Mouse (Mus musculus): ENCODE results near the gene Aktip. TPM values are rescaled to one million over a fixed set of nuclear protein-coding genes. Genes with fewer than 3 reads are reported as not detected.

The Aktip gene
- polyA plus RNA-seq, 1 experiment = 48.4 TPM

DNA sequence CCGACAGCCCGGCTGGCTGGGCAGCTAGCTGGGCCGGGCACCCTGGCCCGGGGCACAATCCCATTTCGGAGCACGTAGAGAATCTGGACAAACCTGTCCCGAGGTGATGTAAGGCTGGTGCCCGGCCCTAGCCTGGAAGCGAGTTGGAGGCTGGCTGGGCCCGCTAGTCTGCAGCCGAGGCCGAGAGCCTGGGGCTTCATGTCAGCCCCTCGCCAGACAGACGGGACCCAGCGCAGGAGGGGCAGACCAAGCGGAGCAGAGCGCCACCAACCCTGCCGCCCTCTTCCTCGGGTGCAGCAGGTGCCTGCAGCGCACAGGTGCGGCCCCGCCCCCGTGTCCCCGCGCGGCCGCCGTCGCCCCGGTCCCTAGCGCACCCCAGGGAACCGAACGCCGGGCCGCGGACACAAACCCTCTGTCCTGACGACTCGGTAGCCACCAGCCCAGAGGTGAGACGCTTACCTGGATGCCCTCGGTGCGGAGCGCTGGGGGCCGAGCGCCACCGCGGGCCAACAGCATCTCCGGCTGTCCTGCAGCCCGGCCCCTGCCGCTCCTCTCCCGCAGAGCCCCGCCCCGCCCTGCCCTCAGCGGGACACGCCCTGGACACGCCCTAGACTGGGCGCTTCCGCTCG is 66.2 kb downstream of the Aktip start:
- Histone ChIP-seq H3K36me3 (ENCODE audit: control insufficient read depth, insufficient read depth, low read length) (peaks cover 3% of the 10 kb centered on the region; the same call in 1 of the 2 replicates), H3K4me1 (ENCODE audit: control insufficient read depth, insufficient read depth, low read length) (peaks cover 7% of the 10 kb centered on the region), H3K27me3 (ENCODE audit: control insufficient read depth, insufficient read depth, low read length) (no peaks in the 10 kb centered on the region), H3K4me3 (ENCODE audit: control insufficient read depth, low read depth, low read length) (peak overlapping the region; percentile 94), H3K27ac (ENCODE audit: control insufficient read depth, insufficient read depth, low read depth, low read length) (peak overlapping the region; percentile 54)
- peak; percentile 52 for TF ChIP-seq POLR2A (IDR thresholded peaks at IDR 0.05; ENCODE audit: control insufficient read depth, low read depth, low read length)
- no peak for TF ChIP-seq CTCF (IDR thresholded peaks at IDR 0.05; ENCODE audit: control insufficient read depth, insufficient read depth, insufficient replicate concordance, low read depth, low read length)

DNA sequence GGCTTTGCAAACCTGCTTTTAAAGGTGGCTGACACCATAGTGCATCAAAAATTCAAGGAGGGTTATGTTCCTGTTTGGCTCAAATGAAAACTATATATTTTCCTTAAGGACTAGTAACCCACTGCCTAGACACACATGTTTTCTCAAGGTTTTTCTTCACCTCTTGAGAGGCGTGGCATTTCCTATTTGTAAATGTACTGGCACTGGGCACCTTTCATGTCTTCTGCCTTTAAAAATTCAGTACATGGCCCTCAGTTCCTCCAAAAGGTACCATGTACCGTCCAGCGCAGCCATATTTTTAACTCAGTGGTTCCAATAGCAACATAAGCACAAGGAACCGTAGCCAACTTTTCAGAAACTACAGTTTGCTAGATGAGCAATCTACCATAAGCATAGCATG is 67.0 kb downstream of the Aktip start:
- Histone ChIP-seq H3K27ac (ENCODE audit: control insufficient read depth, insufficient read depth, low read depth, low read length) (no peak overlapping the region), H3K4me3 (ENCODE audit: control insufficient read depth, low read depth, low read length) (no peak overlapping the region), H3K27me3 (ENCODE audit: control insufficient read depth, insufficient read depth, low read length) (no peaks in the 10 kb centered on the region), H3K36me3 (ENCODE audit: control insufficient read depth, insufficient read depth, low read length) (peaks cover 3% of the 10 kb centered on the region; the same call in 1 of the 2 replicates), H3K4me1 (ENCODE audit: control insufficient read depth, insufficient read depth, low read length) (peaks cover 7% of the 10 kb centered on the region)
- TF ChIP-seq CTCF (IDR thresholded peaks at IDR 0.05; ENCODE audit: control insufficient read depth, insufficient read depth, insufficient replicate concordance, low read depth, low read length) (no peak), POLR2A (IDR thresholded peaks at IDR 0.05; ENCODE audit: control insufficient read depth, low read depth, low read length) (no peak)

DNA sequence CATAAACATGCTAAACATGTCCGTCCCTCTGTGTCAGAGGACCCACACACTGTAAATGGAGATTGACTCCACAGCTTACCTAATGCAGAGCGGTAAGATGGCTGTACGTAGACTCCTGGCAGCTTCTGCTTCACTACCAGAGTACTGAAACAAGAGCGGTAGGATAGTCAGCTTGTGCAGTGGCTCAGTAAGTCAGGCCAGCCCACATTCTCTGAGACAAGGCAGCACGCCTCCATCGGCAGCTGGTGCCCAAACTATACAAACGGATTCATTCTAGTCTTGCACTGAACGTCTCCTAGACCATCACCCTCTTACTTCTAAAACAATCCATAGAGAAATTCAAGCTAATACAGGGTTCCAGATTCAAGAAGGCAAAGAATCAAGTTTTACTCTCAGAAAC is 73.0 kb downstream of the Aktip start:
- no peak overlapping the region for H3K27ac ChIP-seq (ENCODE audit: control insufficient read depth, insufficient read depth, low read depth, low read length)
- H3K4me1 ChIP-seq (ENCODE audit: control insufficient read depth, insufficient read depth, low read length) = no peaks in the 10 kb centered on the region
- TF ChIP-seq POLR2A (IDR thresholded peaks at IDR 0.05; ENCODE audit: control insufficient read depth, low read depth, low read length) (no peak), CTCF (IDR thresholded peaks at IDR 0.05; ENCODE audit: control insufficient read depth, insufficient read depth, insufficient replicate concordance, low read depth, low read length) (no peak)
- H3K36me3 ChIP-seq (ENCODE audit: control insufficient read depth, insufficient read depth, low read length) = peaks cover 5% of the 10 kb centered on the region
- H3K27me3 ChIP-seq (ENCODE audit: control insufficient read depth, insufficient read depth, low read length) = no peaks in the 10 kb centered on the region
- H3K4me3 ChIP-seq (ENCODE audit: control insufficient read depth, low read depth, low read length) = no peak overlapping the region

DNA sequence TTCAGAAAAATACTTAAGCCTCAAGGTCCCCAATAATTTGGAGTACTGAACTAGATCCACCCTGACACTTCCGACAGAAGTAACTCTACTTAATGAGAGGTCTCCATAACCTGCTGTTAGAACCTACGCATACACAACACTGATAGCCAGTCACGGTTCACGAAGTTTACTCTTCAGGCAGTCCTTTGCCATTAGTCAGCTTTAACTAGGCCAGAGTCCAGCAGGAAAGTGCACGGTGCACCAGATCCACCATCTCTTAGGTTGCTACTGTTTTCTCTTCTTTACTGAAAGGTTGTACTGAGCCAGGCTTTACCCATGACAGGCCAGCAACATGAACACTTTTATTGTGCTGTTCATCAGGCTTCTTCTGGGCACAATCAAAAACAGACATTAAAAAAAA is 75.5 kb downstream of the Aktip start:
- Histone ChIP-seq H3K4me1 (ENCODE audit: control insufficient read depth, insufficient read depth, low read length) (no peaks in the 10 kb centered on the region), H3K4me3 (ENCODE audit: control insufficient read depth, low read depth, low read length) (no peak overlapping the region), H3K36me3 (ENCODE audit: control insufficient read depth, insufficient read depth, low read length) (peaks cover 5% of the 10 kb centered on the region), H3K27ac (ENCODE audit: control insufficient read depth, insufficient read depth, low read depth, low read length) (no peak overlapping the region), H3K27me3 (ENCODE audit: control insufficient read depth, insufficient read depth, low read length) (no peaks in the 10 kb centered on the region)
- TF ChIP-seq POLR2A (IDR thresholded peaks at IDR 0.05; ENCODE audit: control insufficient read depth, low read depth, low read length) = no peak
- no peak for TF ChIP-seq CTCF (IDR thresholded peaks at IDR 0.05; ENCODE audit: control insufficient read depth, insufficient read depth, insufficient replicate concordance, low read depth, low read length)

DNA sequence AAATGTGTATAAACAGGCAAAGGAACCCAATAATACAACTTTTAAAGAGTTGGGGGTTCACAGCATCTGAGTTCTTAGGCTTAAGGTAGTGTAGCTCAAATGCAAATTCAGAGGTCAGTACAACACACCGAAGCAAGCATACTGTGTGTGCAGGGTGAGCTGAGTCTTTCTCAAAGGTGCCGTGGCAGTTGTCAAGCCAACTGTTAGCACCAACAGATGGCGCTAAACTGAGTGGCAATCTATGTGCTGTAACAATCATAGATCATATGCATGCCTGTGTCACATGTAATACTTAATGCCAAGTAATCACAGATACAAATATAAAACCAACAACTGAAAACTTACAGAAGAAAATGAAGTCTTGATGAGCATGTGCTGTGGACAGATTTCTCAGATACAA is 81.6 kb downstream of the Aktip start:
- Histone ChIP-seq H3K27me3 (ENCODE audit: control insufficient read depth, insufficient read depth, low read length) (no peaks in the 10 kb centered on the region), H3K4me3 (ENCODE audit: control insufficient read depth, low read depth, low read length) (no peak overlapping the region), H3K4me1 (ENCODE audit: control insufficient read depth, insufficient read depth, low read length) (no peaks in the 10 kb centered on the region; the same call in 1 of the 2 replicates), H3K27ac (ENCODE audit: control insufficient read depth, insufficient read depth, low read depth, low read length) (no peak overlapping the region), H3K36me3 (ENCODE audit: control insufficient read depth, insufficient read depth, low read length) (no peaks in the 10 kb centered on the region)
- TF ChIP-seq POLR2A (IDR thresholded peaks at IDR 0.05; ENCODE audit: control insufficient read depth, low read depth, low read length) (no peak), CTCF (IDR thresholded peaks at IDR 0.05; ENCODE audit: control insufficient read depth, insufficient read depth, insufficient replicate concordance, low read depth, low read length) (no peak; the same call in 1 of the 2 replicates)

DNA sequence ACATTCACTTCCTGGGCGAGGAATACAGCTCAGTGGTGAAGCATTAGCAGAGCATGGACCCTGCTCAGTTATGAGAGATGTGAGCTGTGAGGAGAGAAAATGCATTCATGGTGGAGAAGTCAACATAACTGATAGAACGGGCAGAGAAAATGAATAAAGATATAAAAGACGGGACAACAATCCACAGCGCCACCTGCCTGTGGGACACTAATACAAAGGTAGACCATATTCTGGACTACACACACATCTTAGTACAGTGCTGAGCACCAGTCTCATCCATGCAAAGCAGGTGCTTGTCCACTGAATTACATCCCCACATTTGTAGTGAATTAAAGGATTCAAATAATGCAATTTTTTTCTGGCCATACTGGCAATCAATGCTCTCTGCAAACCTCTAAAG is 82.2 kb downstream of the Aktip start:
- no peaks in the 10 kb centered on the region for H3K27me3 ChIP-seq (ENCODE audit: control insufficient read depth, insufficient read depth, low read length)
- no peak overlapping the region for H3K27ac ChIP-seq (ENCODE audit: control insufficient read depth, insufficient read depth, low read depth, low read length)
- no peaks in the 10 kb centered on the region for H3K36me3 ChIP-seq (ENCODE audit: control insufficient read depth, insufficient read depth, low read length)
- no peak for TF ChIP-seq CTCF (IDR thresholded peaks at IDR 0.05; ENCODE audit: control insufficient read depth, insufficient read depth, insufficient replicate concordance, low read depth, low read length)
- no peak for TF ChIP-seq POLR2A (IDR thresholded peaks at IDR 0.05; ENCODE audit: control insufficient read depth, low read depth, low read length)
- H3K4me1 ChIP-seq (ENCODE audit: control insufficient read depth, insufficient read depth, low read length) = no peaks in the 10 kb centered on the region; the same call in 1 of the 2 replicates
- no peak overlapping the region for H3K4me3 ChIP-seq (ENCODE audit: control insufficient read depth, low read depth, low read length)

DNA sequence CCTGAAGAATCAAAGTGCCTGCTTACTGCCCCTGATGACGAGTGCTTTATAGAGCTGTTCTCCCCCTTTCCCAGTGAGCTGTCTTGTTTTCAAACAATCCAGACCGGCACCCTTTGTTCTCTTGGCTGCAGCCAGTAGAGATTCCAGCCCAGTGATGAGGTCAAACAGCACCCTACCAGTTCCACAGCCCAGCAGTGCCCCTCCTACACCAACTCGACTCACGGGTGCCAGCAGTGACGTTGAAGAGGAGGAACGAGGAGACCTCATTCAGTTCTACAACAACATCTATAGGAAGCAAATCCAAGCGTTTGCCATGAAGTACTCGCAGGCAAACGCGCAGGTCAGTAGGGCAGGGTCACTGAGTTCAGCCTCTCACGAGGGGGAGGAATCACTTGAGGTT is 84.9 kb downstream of the Aktip start:
- H3K4me1 ChIP-seq (ENCODE audit: control insufficient read depth, insufficient read depth, low read length) = no peaks in the 10 kb centered on the region; the same call in 1 of the 2 replicates
- no peaks in the 10 kb centered on the region for H3K27me3 ChIP-seq (ENCODE audit: control insufficient read depth, insufficient read depth, low read length)
- H3K4me3 ChIP-seq (ENCODE audit: control insufficient read depth, low read depth, low read length) = no peak overlapping the region
- TF ChIP-seq CTCF (IDR thresholded peaks at IDR 0.05; ENCODE audit: control insufficient read depth, insufficient read depth, insufficient replicate concordance, low read depth, low read length) (no peak), POLR2A (IDR thresholded peaks at IDR 0.05; ENCODE audit: control insufficient read depth, low read depth, low read length) (no peak)
- no peaks in the 10 kb centered on the region for H3K36me3 ChIP-seq (ENCODE audit: control insufficient read depth, insufficient read depth, low read length)
- no peak overlapping the region for H3K27ac ChIP-seq (ENCODE audit: control insufficient read depth, insufficient read depth, low read depth, low read length)
